Mouse (Mus musculus): ENCODE measurements around the gene Abhd4.
"Not testable (repeated sequence)": the region's sequence is repeated elsewhere in the genome, so short reads cannot be mapped to it uniquely, and the experiment has no call there.

Abhd4 gene

GRCm38 (mm10) chr14:54227911-54228451 lies 26.0 kb upstream of the Abhd4 start:
- H3K27me3 ChIP-seq (ENCODE audit: control insufficient read depth, insufficient read depth, low read length, poor library complexity, severe bottlenecking) = no peaks in the 10 kb centered on the region
- H3K36me3 ChIP-seq (ENCODE audit: control insufficient read depth, insufficient read depth, low read length, poor library complexity, severe bottlenecking) = no peaks in the 10 kb centered on the region
- DNase-seq (ENCODE audit: low read depth, low spot score) = peak; percentile 91

DNA sequence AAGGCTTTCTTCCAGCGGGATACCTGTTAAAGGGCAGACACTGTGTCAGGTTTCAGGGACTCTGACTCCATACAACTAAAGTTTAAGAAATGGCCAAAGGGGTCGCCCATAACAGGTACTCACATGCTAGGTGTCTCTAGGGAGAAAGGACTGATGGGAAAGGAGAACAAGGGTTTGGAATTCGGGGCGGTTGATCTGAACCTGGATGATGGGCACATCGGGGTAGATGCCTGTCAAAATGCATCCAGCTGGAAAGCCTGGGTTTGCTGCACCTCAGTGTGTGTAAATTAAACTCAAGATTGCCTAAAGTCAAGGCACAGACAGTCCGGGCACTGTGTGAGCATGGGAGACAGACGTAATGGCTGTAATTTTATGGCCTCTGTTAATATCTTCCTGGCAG lies 25.5 kb upstream of the Abhd4 start:
- DNase-seq (ENCODE audit: low read depth, low spot score) = no peak
- Histone ChIP-seq H3K36me3 (ENCODE audit: control insufficient read depth, insufficient read depth, low read length, poor library complexity, severe bottlenecking) (no peaks in the 10 kb centered on the region), H3K27me3 (ENCODE audit: control insufficient read depth, insufficient read depth, low read length, poor library complexity, severe bottlenecking) (no peaks in the 10 kb centered on the region)

- DNase-seq (ENCODE audit: low read depth, low spot score) = no peak
- Histone ChIP-seq H3K36me3 (ENCODE audit: control insufficient read depth, insufficient read depth, low read length, poor library complexity, severe bottlenecking) (no peaks in the 10 kb centered on the region), H3K27me3 (ENCODE audit: control insufficient read depth, insufficient read depth, low read length, poor library complexity, severe bottlenecking) (no peaks in the 10 kb centered on the region)
These were observed 24.9 kb upstream of the Abhd4 start for GRCm38 (mm10) chr14:54228933-54229713.

- not testable (repeated sequence) for H3K36me3 ChIP-seq (ENCODE audit: control insufficient read depth, insufficient read depth, low read length, poor library complexity, severe bottlenecking); H3K27me3 ChIP-seq (ENCODE audit: control insufficient read depth, insufficient read depth, low read length, poor library complexity, severe bottlenecking); DNase-seq (ENCODE audit: low read depth, low spot score)
These were observed 24.1 kb upstream of the Abhd4 start for GRCm38 (mm10) chr14:54229849-54230248.

DNA sequence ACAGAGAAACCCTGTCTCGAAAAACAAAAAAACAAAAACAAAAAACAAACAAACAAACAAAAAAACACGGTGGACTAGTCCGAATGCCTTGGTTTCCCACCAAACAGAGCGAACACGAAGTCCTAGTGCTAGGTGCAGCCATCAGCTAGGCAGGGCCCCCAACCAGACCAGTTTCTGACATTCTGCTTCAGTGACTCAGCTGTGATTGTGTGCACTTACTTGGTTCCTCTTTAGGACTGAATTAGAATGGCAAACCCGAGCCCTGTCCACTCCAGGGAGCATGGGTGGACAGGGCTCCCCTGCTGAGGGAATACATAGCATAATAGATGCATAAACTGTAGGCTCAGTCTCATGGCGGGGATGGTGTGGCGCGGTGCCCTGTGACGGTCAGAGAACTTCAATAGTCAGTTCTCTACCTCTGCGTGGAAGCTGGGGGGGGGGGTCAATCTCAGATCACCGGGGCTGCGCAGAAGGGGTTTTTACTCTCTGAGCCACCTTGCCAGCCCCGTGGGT lies 23.3 kb upstream of the Abhd4 start:
- peak; percentile 75 for DNase-seq (ENCODE audit: low read depth, low spot score)
- peaks cover 4% of the 10 kb centered on the region; the same call in 1 of the 2 replicates for H3K36me3 ChIP-seq (ENCODE audit: control insufficient read depth, insufficient read depth, low read length, poor library complexity, severe bottlenecking)
- H3K27me3 ChIP-seq (ENCODE audit: control insufficient read depth, insufficient read depth, low read length, poor library complexity, severe bottlenecking) = no peaks in the 10 kb centered on the region

DNA sequence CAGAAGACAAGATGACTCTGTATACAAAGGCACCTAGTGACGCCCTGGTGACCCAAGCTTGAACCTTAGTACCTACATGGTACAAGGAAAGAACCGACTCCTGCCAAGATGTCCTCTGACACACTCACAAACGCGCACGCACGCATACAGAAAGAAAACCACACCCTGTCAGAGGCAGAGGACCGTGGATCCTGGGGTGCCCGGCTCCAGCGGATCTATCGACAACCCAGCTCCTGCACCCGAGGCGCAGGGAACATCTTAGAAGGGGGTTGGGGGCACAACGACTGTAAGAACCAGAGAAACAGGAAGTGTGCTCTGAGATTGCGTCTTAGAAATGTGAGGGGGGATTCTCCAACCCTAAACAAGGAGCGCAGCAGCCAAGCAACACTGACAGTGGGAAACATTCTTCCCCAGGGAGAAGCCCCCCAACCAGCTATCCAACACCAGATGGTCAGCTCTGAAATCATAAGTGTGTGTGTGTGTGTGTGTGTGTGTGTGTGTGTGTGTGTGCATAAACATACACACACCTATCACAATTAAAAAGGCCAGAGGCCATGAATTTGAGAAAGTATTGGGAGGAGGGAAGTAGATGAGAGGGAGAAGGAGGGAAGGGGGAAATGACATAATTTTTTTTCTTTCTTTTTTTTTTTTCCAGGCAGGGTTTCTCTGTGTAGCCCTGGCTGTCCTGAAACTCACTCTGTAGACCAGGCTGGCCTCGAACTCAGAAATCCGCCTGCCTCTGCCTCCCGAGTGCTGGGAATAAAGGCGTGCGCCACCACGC lies 22.6 kb upstream of the Abhd4 start:
- H3K36me3 ChIP-seq (ENCODE audit: control insufficient read depth, insufficient read depth, low read length, poor library complexity, severe bottlenecking) = peaks cover 4% of the 10 kb centered on the region; the same call in 1 of the 2 replicates
- no peaks in the 10 kb centered on the region for H3K27me3 ChIP-seq (ENCODE audit: control insufficient read depth, insufficient read depth, low read length, poor library complexity, severe bottlenecking)
- peak; percentile 91 for DNase-seq (ENCODE audit: low read depth, low spot score)

DNA sequence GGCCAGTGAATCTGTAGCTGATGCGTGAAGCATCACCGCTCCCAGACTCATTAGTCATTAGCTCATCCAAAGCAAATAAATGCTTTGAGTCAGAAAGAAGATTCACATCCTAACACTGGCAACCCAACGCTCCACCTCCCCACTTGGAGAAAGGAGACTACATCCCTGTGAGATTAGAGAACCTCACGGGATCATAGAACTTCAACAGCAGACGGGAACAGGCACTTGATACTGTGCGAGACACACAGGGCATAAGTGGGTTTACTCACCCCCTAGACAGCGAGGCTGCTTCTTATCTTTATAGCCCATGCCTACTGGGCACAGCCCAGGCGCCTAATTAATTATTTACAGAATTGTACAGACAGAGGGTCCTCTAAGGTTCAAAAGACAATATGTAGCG lies 21.8 kb upstream of the Abhd4 start:
- H3K36me3 ChIP-seq (ENCODE audit: control insufficient read depth, insufficient read depth, low read length, poor library complexity, severe bottlenecking) = peaks cover 4% of the 10 kb centered on the region; the same call in 1 of the 2 replicates
- DNase-seq (ENCODE audit: low read depth, low spot score) = no peak
- H3K27me3 ChIP-seq (ENCODE audit: control insufficient read depth, insufficient read depth, low read length, poor library complexity, severe bottlenecking) = no peaks in the 10 kb centered on the region

GRCm38 (mm10) chr14:54232811-54233558 lies 21.0 kb upstream of the Abhd4 start:
- DNase-seq (ENCODE audit: low read depth, low spot score) = peak; percentile 93
- Histone ChIP-seq H3K27me3 (ENCODE audit: control insufficient read depth, insufficient read depth, low read length, poor library complexity, severe bottlenecking) (no peaks in the 10 kb centered on the region), H3K36me3 (ENCODE audit: control insufficient read depth, insufficient read depth, low read length, poor library complexity, severe bottlenecking) (peaks cover 4% of the 10 kb centered on the region; the same call in 1 of the 2 replicates)

- peak; percentile 74 for DNase-seq (ENCODE audit: low read depth, low spot score)
- no peaks in the 10 kb centered on the region for H3K27me3 ChIP-seq (ENCODE audit: control insufficient read depth, insufficient read depth, low read length, poor library complexity, severe bottlenecking)
- peaks cover 4% of the 10 kb centered on the region; the same call in 1 of the 2 replicates for H3K36me3 ChIP-seq (ENCODE audit: control insufficient read depth, insufficient read depth, low read length, poor library complexity, severe bottlenecking)
These were observed 20.3 kb upstream of the Abhd4 start for GRCm38 (mm10) chr14:54233559-54234143.

GRCm38 (mm10) chr14:54234231-54235040 lies 19.6 kb upstream of the Abhd4 start:
- Histone ChIP-seq H3K27me3 (ENCODE audit: control insufficient read depth, insufficient read depth, low read length, poor library complexity, severe bottlenecking) (no peaks in the 10 kb centered on the region), H3K36me3 (ENCODE audit: control insufficient read depth, insufficient read depth, low read length, poor library complexity, severe bottlenecking) (peaks cover 4% of the 10 kb centered on the region; the same call in 1 of the 2 replicates)
- DNase-seq (ENCODE audit: low read depth, low spot score) = no peak

- H3K27me3 ChIP-seq (ENCODE audit: control insufficient read depth, insufficient read depth, low read length, poor library complexity, severe bottlenecking) = no peaks in the 10 kb centered on the region
- no peak for DNase-seq (ENCODE audit: low read depth, low spot score)
- peaks cover 11% of the 10 kb centered on the region for H3K36me3 ChIP-seq (ENCODE audit: control insufficient read depth, insufficient read depth, low read length, poor library complexity, severe bottlenecking)
These were observed 18.0 kb upstream of the Abhd4 start for GRCm38 (mm10) chr14:54235825-54236540.

- Histone ChIP-seq H3K36me3 (ENCODE audit: control insufficient read depth, insufficient read depth, low read length, poor library complexity, severe bottlenecking) (peaks cover 15% of the 10 kb centered on the region), H3K27me3 (ENCODE audit: control insufficient read depth, insufficient read depth, low read length, poor library complexity, severe bottlenecking) (no peaks in the 10 kb centered on the region)
- DNase-seq (ENCODE audit: low read depth, low spot score) = no peak
These were observed 17.1 kb upstream of the Abhd4 start for GRCm38 (mm10) chr14:54236881-54237280.

All from splenic B cell, adult 2 months (primary cell).